Mouse (Mus musculus): ENCODE results near the gene Sun3.

DNA sequence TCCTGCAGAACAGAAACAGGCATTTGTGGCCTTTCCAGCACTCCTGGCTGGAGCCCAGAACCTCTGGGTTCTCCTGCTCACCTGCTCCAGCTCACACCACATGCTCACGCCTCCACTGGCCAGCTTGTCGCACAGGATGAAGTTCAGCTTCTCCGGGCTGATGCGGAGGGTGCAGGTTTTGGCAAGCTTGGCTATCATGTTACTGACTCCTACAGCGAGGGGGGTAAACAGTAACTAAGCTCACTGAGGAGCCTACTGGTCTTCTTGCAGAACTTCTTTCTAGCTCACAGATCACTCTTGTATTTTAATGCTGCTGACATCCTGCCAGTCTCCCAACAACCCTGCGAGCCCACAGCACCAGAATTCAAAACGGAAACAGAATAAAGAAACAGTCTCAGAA, 38.4 kb downstream of the Sun3 start:
- TF ChIP-seq CTCF (IDR thresholded peaks at IDR 0.05; ENCODE audit: low read depth, low read length) (no peak), POLR2A (IDR thresholded peaks at IDR 0.05; ENCODE audit: extremely low read depth, insufficient read depth, low read length) (no peak)
